In genomic region chr17:46678911-46679310, GRCm38 (mm10) we compare ENCODE assay signal across 8 mouse cellular contexts. TPM values are rescaled to one million over a fixed set of nuclear protein-coding genes. Genes with fewer than 3 reads are reported as not detected.
DNase-seq lines count a peak whose midpoint lies in the region; ATAC-seq and TF ChIP-seq lines count a peak whose summit lies in the region.

No protein-coding gene starts in this region.

- peaks cover 45% of the 10 kb centered on the region for H3K36me3 ChIP-seq in forebrain, embryonic 12.5 days (replicated peaks)
- peaks cover 43% of the 10 kb centered on the region for H3K36me3 ChIP-seq in intestine, embryonic 14.5 days (ENCODE audit: control insufficient read depth, insufficient read depth, low read length)
- peaks cover 53% of the 10 kb centered on the region for H3K36me3 ChIP-seq in neural tube, embryonic 13.5 days

- H3K4me1 ChIP-seq in forebrain, embryonic 12.5 days: peaks cover 41% of the 10 kb centered on the region
- H3K4me1 ChIP-seq in intestine, embryonic 14.5 days (replicated peaks; ENCODE audit: control insufficient read depth, insufficient read depth, low read length): peaks cover 30% of the 10 kb centered on the region
- peaks cover 39% of the 10 kb centered on the region for H3K4me1 ChIP-seq in neural tube, embryonic 13.5 days (replicated peaks)

- no peak for TF ChIP-seq CTCF in layer of hippocampus, adult 2 months (conservative IDR thresholded peaks at IDR 0.05)

- H3K27me3 ChIP-seq in forebrain, embryonic 12.5 days: no peaks in the 10 kb centered on the region
- H3K27me3 ChIP-seq in intestine, embryonic 14.5 days (replicated peaks; ENCODE audit: control insufficient read depth, insufficient read depth, low read length): no peaks in the 10 kb centered on the region
- H3K27me3 ChIP-seq in neural tube, embryonic 13.5 days: no peaks in the 10 kb centered on the region

- peak overlapping the region; percentile 94; the same call in 1 of the 2 replicates for H3K27ac ChIP-seq in layer of hippocampus, adult 2 months
- H3K27ac ChIP-seq in forebrain, embryonic 12.5 days: no peak overlapping the region
- H3K27ac ChIP-seq in intestine, embryonic 14.5 days (ENCODE audit: low read depth): no peak overlapping the region
- H3K27ac ChIP-seq in neural tube, embryonic 13.5 days (replicated peaks): no peak overlapping the region

- WGBS in forebrain, embryonic 12.5 days: 71% methylated on average over 9 of the region's 9 CpGs
- 38% methylated on average over 9 of the region's 9 CpGs for WGBS in intestine, embryonic 14.5 days
- 69% methylated on average over 9 of the region's 9 CpGs for WGBS in neural tube, embryonic 13.5 days

- H3K4me3 ChIP-seq in layer of hippocampus, adult 2 months: peak overlapping the region; percentile 78
- H3K4me3 ChIP-seq in forebrain, embryonic 12.5 days (replicated peaks): peak overlapping the region; percentile 88; the same call in 1 of the 2 replicates
- peak overlapping the region; percentile 86; the same call in 1 of the 2 replicates for H3K4me3 ChIP-seq in intestine, embryonic 14.5 days (ENCODE audit: low read depth, low read length)
- H3K4me3 ChIP-seq in neural tube, embryonic 13.5 days: peak overlapping the region; percentile 69

- ATAC-seq in forebrain, embryonic 12.5 days (ENCODE audit: low FRiP score): no peak
- no peak for ATAC-seq in intestine, embryonic 14.5 days (replicated peaks; ENCODE audit: low FRiP score, low TSS enrichment, low read depth)
- ATAC-seq in neural tube, embryonic 13.5 days (ENCODE audit: low read depth): no peak
- ATAC-seq in granulocyte monocyte progenitor cell, adult 5-6 weeks (replicated peaks; ENCODE audit: poor library complexity, severe bottlenecking): no peak

- H3K9ac ChIP-seq in forebrain, embryonic 12.5 days: 0 out of 2 replicates have a peak overlapping the region, but pooled peaks have one; percentile 80
- peak overlapping the region; percentile 55; the same call in 1 of the 2 replicates for H3K9ac ChIP-seq in intestine, embryonic 14.5 days (ENCODE audit: low read length)
- peak overlapping the region; percentile 80 for H3K9ac ChIP-seq in neural tube, embryonic 13.5 days

- no peaks in the 10 kb centered on the region for H3K9me3 ChIP-seq in forebrain, embryonic 12.5 days
- H3K9me3 ChIP-seq in intestine, embryonic 14.5 days (ENCODE audit: control insufficient read depth, low read length): no peaks in the 10 kb centered on the region
- H3K9me3 ChIP-seq in neural tube, embryonic 13.5 days: no peaks in the 10 kb centered on the region

- peak overlapping the region; percentile 71 for H3K4me2 ChIP-seq in forebrain, embryonic 12.5 days
- peak overlapping the region; percentile 82 for H3K4me2 ChIP-seq in intestine, embryonic 14.5 days (ENCODE audit: low read length)
- peak overlapping the region; percentile 76 for H3K4me2 ChIP-seq in neural tube, embryonic 13.5 days

- no peak for DNase-seq in layer of hippocampus, adult 2 months (ENCODE audit: low spot score in 2 of 2)
- DNase-seq in layer of hippocampus, adult 8-10 months (ENCODE audit: low spot score in 2 of 2): no peak
- DNase-seq in intestine, embryonic 14.5 days (ENCODE audit: low spot score): no peak
- no peak for DNase-seq in urinary bladder, adult 18-20 months (ENCODE audit: low spot score in 2 of 2)
- no peak for DNase-seq in T-cell, adult 2 months (ENCODE audit: low spot score)

RNA-seq across cellular contexts. Expression of gene Mea1, which starts 0.3 kb away (rescaled TPM):
- 100 to 1,000 TPM in 1 of 2 experiments, 10 to 100 TPM in 1; 99.8 to 104 TPM for total RNA-seq in layer of hippocampus, adult 2 months (2021)
- 100 to 1,000 TPM in 1 of 4 experiments, 10 to 100 TPM in 3; 92.7 to 105 (median 96.4) TPM for total RNA-seq in layer of hippocampus, adult 8-10 months (2022)
- polyA plus RNA-seq in forebrain, embryonic 12.5 days (2016; fragmentation: Nextera tagmentation; extraction: Ambion mirVana): 156 and 158 TPM in 2 replicates
- polyA plus RNA-seq in intestine, embryonic 14.5 days (2014; fragmentation: Nextera tagmentation; extraction: Ambion mirVana): 156 and 161 TPM in 2 replicates
- polyA plus RNA-seq in neural tube, embryonic 13.5 days (2015; fragmentation: Nextera tagmentation; extraction: Ambion mirVana): 233 and 260 TPM in 2 replicates
- 56.5 and 76.8 TPM in 2 replicates for total RNA-seq in granulocyte monocyte progenitor cell, adult 5-6 weeks (2014; fragmentation: Nextera tagmentation)
- total RNA-seq in granulocyte monocyte progenitor cell, adult 5-6 weeks (2017): 73.8 and 82.4 TPM in 2 replicates

RNA-seq across cellular contexts. Expression of gene Klhdc3, which starts 1.8 kb away (rescaled TPM):
- 100 to 1,000 TPM; 163 to 173 TPM for total RNA-seq in layer of hippocampus, adult 2 months (2021)
- total RNA-seq in layer of hippocampus, adult 8-10 months (2022): 100 to 1,000 TPM; 155 to 173 (median 166) TPM
- polyA plus RNA-seq in forebrain, embryonic 12.5 days (2016; fragmentation: Nextera tagmentation; extraction: Ambion mirVana): 131 and 137 TPM in 2 replicates
- 109 and 110 TPM in 2 replicates for polyA plus RNA-seq in intestine, embryonic 14.5 days (2014; fragmentation: Nextera tagmentation; extraction: Ambion mirVana)
- polyA plus RNA-seq in neural tube, embryonic 13.5 days (2015; fragmentation: Nextera tagmentation; extraction: Ambion mirVana): 154 and 155 TPM in 2 replicates
- 62.5 and 77.9 TPM in 2 replicates for total RNA-seq in granulocyte monocyte progenitor cell, adult 5-6 weeks (2014; fragmentation: Nextera tagmentation)
- total RNA-seq in granulocyte monocyte progenitor cell, adult 5-6 weeks (2017): 26.8 and 30.9 TPM in 2 replicates

RNA-seq across cellular contexts. Expression of gene Rrp36, which starts 4.8 kb away (rescaled TPM):
- 10 to 100 TPM; 15.8 to 16.8 TPM for total RNA-seq in layer of hippocampus, adult 2 months (2021)
- total RNA-seq in layer of hippocampus, adult 8-10 months (2022): 10 to 100 TPM; 12.1 to 20.5 (median 17.0) TPM
- 54.4 and 57.6 TPM in 2 replicates for polyA plus RNA-seq in forebrain, embryonic 12.5 days (2016; fragmentation: Nextera tagmentation; extraction: Ambion mirVana)
- polyA plus RNA-seq in intestine, embryonic 14.5 days (2014; fragmentation: Nextera tagmentation; extraction: Ambion mirVana): 49.1 and 57.7 TPM in 2 replicates
- 47.7 and 53.5 TPM in 2 replicates for polyA plus RNA-seq in neural tube, embryonic 13.5 days (2015; fragmentation: Nextera tagmentation; extraction: Ambion mirVana)
- total RNA-seq in granulocyte monocyte progenitor cell, adult 5-6 weeks (2014; fragmentation: Nextera tagmentation): 15.7 and 21.3 TPM in 2 replicates
- total RNA-seq in granulocyte monocyte progenitor cell, adult 5-6 weeks (2017): 48.2 and 66.9 TPM in 2 replicates

RNA-seq across cellular contexts. Expression of gene Ppp2r5d, which starts 26.0 kb away (rescaled TPM):
- total RNA-seq in layer of hippocampus, adult 2 months (2021): 10 to 100 TPM; 88.0 to 91.4 TPM
- 10 to 100 TPM; 78.6 to 86.9 (median 81.8) TPM for total RNA-seq in layer of hippocampus, adult 8-10 months (2022)
- 111 and 124 TPM in 2 replicates for polyA plus RNA-seq in forebrain, embryonic 12.5 days (2016; fragmentation: Nextera tagmentation; extraction: Ambion mirVana)
- 85.6 and 88.5 TPM in 2 replicates for polyA plus RNA-seq in intestine, embryonic 14.5 days (2014; fragmentation: Nextera tagmentation; extraction: Ambion mirVana)
- polyA plus RNA-seq in neural tube, embryonic 13.5 days (2015; fragmentation: Nextera tagmentation; extraction: Ambion mirVana): 78.7 and 81.6 TPM in 2 replicates
- total RNA-seq in granulocyte monocyte progenitor cell, adult 5-6 weeks (2014; fragmentation: Nextera tagmentation): 48.7 and 49.3 TPM in 2 replicates
- total RNA-seq in granulocyte monocyte progenitor cell, adult 5-6 weeks (2017): 45.9 and 57.1 TPM in 2 replicates

RNA-seq across cellular contexts. Expression of gene Cul7, which starts 28.8 kb away (rescaled TPM):
- total RNA-seq in layer of hippocampus, adult 2 months (2021): 10 to 100 TPM; 19.1 to 20.4 TPM
- total RNA-seq in layer of hippocampus, adult 8-10 months (2022): 10 to 100 TPM; 22.6 to 26.4 (median 23.4) TPM
- polyA plus RNA-seq in forebrain, embryonic 12.5 days (2016; fragmentation: Nextera tagmentation; extraction: Ambion mirVana): 46.5 and 47.8 TPM in 2 replicates
- polyA plus RNA-seq in intestine, embryonic 14.5 days (2014; fragmentation: Nextera tagmentation; extraction: Ambion mirVana): 43.4 and 43.7 TPM in 2 replicates
- 40.0 and 41.7 TPM in 2 replicates for polyA plus RNA-seq in neural tube, embryonic 13.5 days (2015; fragmentation: Nextera tagmentation; extraction: Ambion mirVana)
- total RNA-seq in granulocyte monocyte progenitor cell, adult 5-6 weeks (2014; fragmentation: Nextera tagmentation): 16.8 and 21.6 TPM in 2 replicates
- 10.0 and 13.2 TPM in 2 replicates for total RNA-seq in granulocyte monocyte progenitor cell, adult 5-6 weeks (2017)
